Mouse (Mus musculus): ENCODE measurements around the gene Fcer1g. TPM values are rescaled to one million over a fixed set of nuclear protein-coding genes. Genes with fewer than 3 reads are reported as not detected.

The Fcer1g gene
- total and polyA plus RNA-seq, 3 experiments: 0.08 to 0.71 TPM; not detected in 1

DNA sequence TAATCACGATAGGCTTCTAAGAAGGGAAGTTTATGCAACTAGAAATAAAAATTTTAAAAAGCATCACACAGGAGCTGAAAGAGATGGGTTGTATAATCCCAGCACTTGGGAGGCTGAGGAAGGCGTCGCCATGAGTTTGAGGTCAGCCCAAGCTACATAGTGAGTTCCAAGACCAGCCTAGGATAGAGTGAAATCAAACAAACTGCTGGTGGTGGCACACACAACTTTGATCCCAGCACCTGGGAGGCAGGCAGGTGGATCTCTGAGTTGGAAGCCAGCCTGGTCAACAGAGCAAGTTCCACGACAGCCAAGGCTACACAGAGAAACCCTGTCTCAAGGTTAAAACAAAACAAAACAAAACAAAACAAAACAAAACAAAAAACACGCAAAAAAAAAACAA, 1.8 kb downstream of the Fcer1g start:
- Histone ChIP-seq H3K4me3 (ENCODE audit: low read depth, low read length) (no peak overlapping the region), H3K27me3 (ENCODE audit: insufficient read depth, low read length) (peaks cover 3% of the 10 kb centered on the region; the same call in 1 of the 2 replicates), H3K9me3 (replicated peaks) (no peaks in the 10 kb centered on the region), H3K36me3 (replicated peaks) (peaks cover 44% of the 10 kb centered on the region), H3K4me1 (ENCODE audit: insufficient read depth, low read depth, low read length) (peaks cover 20% of the 10 kb centered on the region)
- TF ChIP-seq GATA2 (IDR thresholded peaks at IDR 0.05; ENCODE audit: borderline replicate concordance, low read depth, low read length): no peak
- TF ChIP-seq CTCF (IDR thresholded peaks at IDR 0.05; ENCODE audit: low read depth, low read length): no peak
- no peak for TF ChIP-seq GATA1 (IDR thresholded peaks at IDR 0.05; ENCODE audit: borderline replicate concordance, low read length)
- TF ChIP-seq POLR2AphosphoS5 (IDR thresholded peaks at IDR 0.05; ENCODE audit: insufficient replicate concordance, low read depth, low read length): no peak
- no peak for TF ChIP-seq TAL1 (conservative IDR thresholded peaks at IDR 0.05; ENCODE audit: low read depth, low read length)
- no peak for DNase-seq (ENCODE audit: low spot score)
- ATAC-seq (ENCODE audit: extremely low read depth, insufficient number of reproducible peaks, low FRiP score, poor library complexity, severe bottlenecking): no peak

DNA sequence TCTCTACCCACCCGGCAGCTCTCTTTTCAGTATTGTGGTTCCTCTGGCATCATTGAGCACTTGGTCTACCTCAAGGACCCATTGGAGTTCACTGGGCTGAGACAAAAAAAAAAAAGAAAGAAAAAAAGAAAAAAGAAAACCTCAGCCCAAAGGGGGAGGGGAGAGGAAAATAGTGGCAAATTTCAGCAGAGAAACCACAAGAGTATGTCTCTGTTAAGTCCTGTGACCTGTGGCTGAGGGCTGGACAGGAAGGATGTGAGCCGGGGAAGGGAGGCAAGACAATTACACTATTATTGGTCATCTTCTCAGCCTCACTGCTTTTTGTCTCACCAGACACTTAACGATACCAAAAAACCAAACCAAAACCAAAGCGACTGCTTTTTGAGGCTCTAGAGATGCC, 2.3 kb downstream of the Fcer1g start:
- Histone ChIP-seq H3K4me1 (ENCODE audit: insufficient read depth, low read depth, low read length) (peaks cover 20% of the 10 kb centered on the region), H3K27me3 (ENCODE audit: insufficient read depth, low read length) (peaks cover 3% of the 10 kb centered on the region; the same call in 1 of the 2 replicates), H3K9me3 (replicated peaks) (no peaks in the 10 kb centered on the region), H3K36me3 (replicated peaks) (peaks cover 39% of the 10 kb centered on the region), H3K4me3 (ENCODE audit: low read depth, low read length) (no peak overlapping the region)
- no peak for DNase-seq (ENCODE audit: low spot score)
- TF ChIP-seq CTCF (IDR thresholded peaks at IDR 0.05; ENCODE audit: low read depth, low read length) (no peak), GATA2 (IDR thresholded peaks at IDR 0.05; ENCODE audit: borderline replicate concordance, low read depth, low read length) (no peak), GATA1 (IDR thresholded peaks at IDR 0.05; ENCODE audit: borderline replicate concordance, low read length) (no peak), POLR2AphosphoS5 (IDR thresholded peaks at IDR 0.05; ENCODE audit: insufficient replicate concordance, low read depth, low read length) (no peak), TAL1 (conservative IDR thresholded peaks at IDR 0.05; ENCODE audit: low read depth, low read length) (no peak)
- peak; percentile 19; the same call in 1 of the 2 replicates for ATAC-seq (ENCODE audit: extremely low read depth, insufficient number of reproducible peaks, low FRiP score, poor library complexity, severe bottlenecking)

DNA sequence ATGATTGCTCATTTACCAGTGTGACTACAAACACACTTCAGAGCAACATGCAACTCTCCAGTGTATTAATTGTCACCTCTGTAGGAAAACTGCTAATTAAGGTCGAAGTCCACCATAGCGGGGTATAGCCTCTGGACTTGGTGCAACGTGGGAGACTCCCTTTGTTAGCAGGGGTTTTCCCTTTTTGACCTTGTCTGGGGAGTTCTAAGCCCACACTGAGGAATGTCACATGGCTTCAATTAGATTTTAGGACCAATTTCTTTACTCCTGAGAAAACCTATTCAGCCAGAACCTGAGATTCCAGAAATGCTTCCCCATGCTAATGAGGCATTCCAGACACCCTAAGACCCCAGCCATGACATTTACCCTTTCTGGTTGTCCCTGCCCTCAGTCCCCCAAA, 4.0 kb downstream of the Fcer1g start:
- no peak for ATAC-seq (ENCODE audit: extremely low read depth, insufficient number of reproducible peaks, low FRiP score, poor library complexity, severe bottlenecking)
- Histone ChIP-seq H3K27me3 (ENCODE audit: insufficient read depth, low read length) (peaks cover 6% of the 10 kb centered on the region), H3K4me1 (ENCODE audit: insufficient read depth, low read depth, low read length) (peaks cover 20% of the 10 kb centered on the region), H3K4me3 (ENCODE audit: low read depth, low read length) (no peak overlapping the region), H3K9me3 (replicated peaks) (no peaks in the 10 kb centered on the region), H3K36me3 (replicated peaks) (peaks cover 24% of the 10 kb centered on the region)
- no peak for DNase-seq (ENCODE audit: low spot score)
- TF ChIP-seq TAL1 (conservative IDR thresholded peaks at IDR 0.05; ENCODE audit: low read depth, low read length): no peak

DNA sequence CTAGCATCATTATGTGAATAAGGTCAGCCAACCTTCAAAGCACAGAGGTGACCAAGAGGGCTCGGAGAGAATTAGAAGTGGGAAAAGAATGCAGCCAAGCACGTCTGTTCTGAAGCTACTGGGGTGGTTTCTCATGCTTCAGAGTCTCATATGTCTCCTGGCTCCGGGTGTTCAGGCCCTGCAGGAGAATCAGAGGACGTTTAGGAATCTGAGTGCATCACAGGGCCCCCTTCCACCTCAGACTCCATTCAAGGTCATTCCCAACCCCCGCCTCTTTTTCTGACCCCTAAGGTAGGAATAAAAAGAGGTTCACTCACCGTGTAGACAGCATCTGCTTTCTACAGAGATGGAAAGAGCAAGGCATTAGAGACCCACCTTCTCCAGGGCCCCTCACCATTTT, 4.4 kb downstream of the Fcer1g start:
- H3K27me3 ChIP-seq (ENCODE audit: insufficient read depth, low read length): peaks cover 6% of the 10 kb centered on the region
- no peak for TF ChIP-seq CTCF (IDR thresholded peaks at IDR 0.05; ENCODE audit: low read depth, low read length)
- no peak for TF ChIP-seq POLR2AphosphoS5 (IDR thresholded peaks at IDR 0.05; ENCODE audit: insufficient replicate concordance, low read depth, low read length)
- no peak for TF ChIP-seq GATA2 (IDR thresholded peaks at IDR 0.05; ENCODE audit: borderline replicate concordance, low read depth, low read length)
- H3K36me3 ChIP-seq (replicated peaks): peaks cover 20% of the 10 kb centered on the region
- H3K4me3 ChIP-seq (ENCODE audit: low read depth, low read length): no peak overlapping the region
- H3K4me1 ChIP-seq (ENCODE audit: insufficient read depth, low read depth, low read length): peaks cover 19% of the 10 kb centered on the region
- ATAC-seq (ENCODE audit: extremely low read depth, insufficient number of reproducible peaks, low FRiP score, poor library complexity, severe bottlenecking): no peak
- no peak for DNase-seq (ENCODE audit: low spot score)
- H3K9me3 ChIP-seq (replicated peaks): no peaks in the 10 kb centered on the region

DNA sequence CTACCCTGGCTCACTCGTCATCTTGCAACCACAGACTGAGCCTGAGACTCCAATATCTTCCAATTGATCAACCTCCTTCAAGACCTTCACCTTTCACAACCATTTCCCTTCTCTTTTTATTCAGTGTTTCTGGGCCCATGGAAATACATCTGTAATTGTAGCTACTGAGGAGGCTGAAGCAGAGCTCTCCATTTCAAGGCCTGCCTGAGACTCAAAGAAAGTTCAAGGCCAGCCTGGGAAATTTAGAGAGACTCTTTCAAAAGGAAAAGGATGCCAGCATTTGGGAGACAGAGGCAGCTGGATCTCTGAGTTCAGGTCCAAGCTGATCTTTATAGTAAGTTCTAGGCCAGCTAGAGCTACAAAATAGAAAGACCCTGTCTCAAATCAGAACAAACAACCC, 6.3 kb downstream of the Fcer1g start:
- no peak for ATAC-seq (ENCODE audit: extremely low read depth, insufficient number of reproducible peaks, low FRiP score, poor library complexity, severe bottlenecking)
- DNase-seq (ENCODE audit: low spot score): no peak
- Histone ChIP-seq H3K4me1 (ENCODE audit: insufficient read depth, low read depth, low read length) (peaks cover 13% of the 10 kb centered on the region), H3K4me3 (ENCODE audit: low read depth, low read length) (no peak overlapping the region), H3K27me3 (ENCODE audit: insufficient read depth, low read length) (peaks cover 6% of the 10 kb centered on the region), H3K36me3 (replicated peaks) (peaks cover 3% of the 10 kb centered on the region), H3K9me3 (replicated peaks) (no peaks in the 10 kb centered on the region)
- TF ChIP-seq GATA2 (IDR thresholded peaks at IDR 0.05; ENCODE audit: borderline replicate concordance, low read depth, low read length) (no peak), GATA1 (IDR thresholded peaks at IDR 0.05; ENCODE audit: borderline replicate concordance, low read length) (no peak), TAL1 (conservative IDR thresholded peaks at IDR 0.05; ENCODE audit: low read depth, low read length) (no peak), POLR2AphosphoS5 (IDR thresholded peaks at IDR 0.05; ENCODE audit: insufficient replicate concordance, low read depth, low read length) (no peak), CTCF (IDR thresholded peaks at IDR 0.05; ENCODE audit: low read depth, low read length) (no peak)

DNA sequence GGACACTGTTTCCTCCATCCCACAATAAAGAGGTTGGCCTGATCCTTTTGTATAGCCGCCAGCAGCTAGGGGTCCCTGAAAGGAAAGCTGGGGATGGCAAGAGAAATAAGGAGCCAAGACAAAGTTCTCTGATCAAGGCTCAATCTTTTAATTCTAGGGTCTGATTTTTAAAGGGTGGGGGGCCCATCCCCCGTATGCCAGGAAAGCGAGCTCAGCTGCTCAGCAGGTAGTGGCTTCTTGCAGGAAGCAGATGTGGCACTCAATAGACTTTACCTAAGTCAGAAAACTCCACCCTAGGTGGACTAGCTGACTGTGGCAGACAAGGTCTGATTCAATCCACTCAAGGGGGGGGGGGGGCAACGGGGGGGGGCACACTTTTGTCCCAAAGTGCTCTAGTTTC, 7.4 kb downstream of the Fcer1g start:
- Histone ChIP-seq H3K4me3 (ENCODE audit: low read depth, low read length) (no peak overlapping the region), H3K36me3 (replicated peaks) (no peaks in the 10 kb centered on the region), H3K27me3 (ENCODE audit: insufficient read depth, low read length) (peaks cover 6% of the 10 kb centered on the region), H3K9me3 (replicated peaks) (no peaks in the 10 kb centered on the region), H3K4me1 (ENCODE audit: insufficient read depth, low read depth, low read length) (peaks cover 11% of the 10 kb centered on the region)
- ATAC-seq (ENCODE audit: extremely low read depth, insufficient number of reproducible peaks, low FRiP score, poor library complexity, severe bottlenecking): no peak
- TF ChIP-seq CTCF (IDR thresholded peaks at IDR 0.05; ENCODE audit: low read depth, low read length) (no peak), POLR2AphosphoS5 (IDR thresholded peaks at IDR 0.05; ENCODE audit: insufficient replicate concordance, low read depth, low read length) (no peak), GATA1 (IDR thresholded peaks at IDR 0.05; ENCODE audit: borderline replicate concordance, low read length) (no peak), GATA2 (IDR thresholded peaks at IDR 0.05; ENCODE audit: borderline replicate concordance, low read depth, low read length) (no peak), TAL1 (conservative IDR thresholded peaks at IDR 0.05; ENCODE audit: low read depth, low read length) (no peak)
- no peak for DNase-seq (ENCODE audit: low spot score)

DNA sequence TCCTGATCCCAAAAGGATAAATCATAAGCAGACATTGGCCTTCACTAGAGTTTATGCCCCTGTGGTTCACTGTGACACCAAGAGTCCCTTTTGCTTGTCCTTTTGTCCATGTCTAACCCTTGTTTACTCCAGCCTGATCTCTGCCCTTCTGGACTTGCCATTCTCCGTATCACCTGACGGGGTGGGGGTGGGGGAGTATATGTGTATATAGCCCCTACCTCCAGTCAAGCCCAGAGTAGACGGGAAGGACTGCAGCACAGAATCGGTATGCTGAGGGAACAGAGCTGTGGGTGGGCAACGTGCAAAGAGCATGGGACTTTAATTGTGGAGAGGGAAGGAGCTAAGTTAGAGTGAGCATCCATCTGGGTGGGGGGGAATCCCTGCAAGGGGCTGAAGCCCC, 9.3 kb downstream of the Fcer1g start, which contains the start of gene Apoa2:
Apoa2 (plus strand) TSS at position 198 of the 400 bp plus-strand sequence.
- Histone ChIP-seq H3K4me3 (ENCODE audit: low read depth, low read length) (no peak within 1 kb of the TSS), H3K36me3 (replicated peaks) (peaks cover 12% of the 10 kb centered on the region), H3K27me3 (ENCODE audit: insufficient read depth, low read length) (peaks cover 6% of the 10 kb centered on the region), H3K4me1 (ENCODE audit: insufficient read depth, low read depth, low read length) (peaks cover 18% of the 10 kb centered on the region), H3K9me3 (replicated peaks) (no peaks in the 10 kb centered on the region)
- ATAC-seq (ENCODE audit: extremely low read depth, insufficient number of reproducible peaks, low FRiP score, poor library complexity, severe bottlenecking): no peak
- DNase-seq (ENCODE audit: low spot score): no peak
- TF ChIP-seq POLR2AphosphoS5 (IDR thresholded peaks at IDR 0.05; ENCODE audit: insufficient replicate concordance, low read depth, low read length): no peak

All from G1E (cell line).